Mouse (Mus musculus): ENCODE results near the gene Ydjc. TPM values are rescaled to one million over a fixed set of nuclear protein-coding genes. Genes with fewer than 3 reads are reported as not detected.
"Not testable (repeated sequence)": the region's sequence is repeated elsewhere in the genome, so short reads cannot be mapped to it uniquely, and the experiment has no call there.

Gene Ydjc
- total RNA-seq, 2 experiments from 2014 or later = 24.2 to 26.5 TPM

- DNase-seq (ENCODE audit: low spot score in 2 of 2) = no peak
These were observed 6.3 kb downstream of the Ydjc start for GRCm38 (mm10) chr16:17150520-17151258.

- no peak for DNase-seq (ENCODE audit: low spot score in 2 of 2)
These were observed 7.5 kb downstream of the Ydjc start for GRCm38 (mm10) chr16:17151874-17152273.

GRCm38 (mm10) chr16:17154346-17154745 is 9.9 kb downstream of the Ydjc start:
- no peak for DNase-seq (ENCODE audit: low spot score in 2 of 2)

GRCm38 (mm10) chr16:17165478-17165877 is 21.1 kb downstream of the Ydjc start:
- DNase-seq (ENCODE audit: low spot score in 2 of 2) = not testable (repeated sequence)

- DNase-seq (ENCODE audit: low spot score in 2 of 2) = no peak
These were observed 22.8 kb downstream of the Ydjc start for GRCm38 (mm10) chr16:17167179-17167578.

GRCm38 (mm10) chr16:17168049-17168448 is 23.6 kb downstream of the Ydjc start:
- no peak for DNase-seq (ENCODE audit: low spot score in 2 of 2)

GRCm38 (mm10) chr16:17175765-17176164 is 31.3 kb downstream of the Ydjc start:
- no peak for DNase-seq (ENCODE audit: low spot score in 2 of 2)

GRCm38 (mm10) chr16:17177623-17178170 is 33.3 kb downstream of the Ydjc start:
- DNase-seq (ENCODE audit: low spot score in 2 of 2) = no peak

GRCm38 (mm10) chr16:17179706-17180105 is 35.3 kb downstream of the Ydjc start:
- no peak for DNase-seq (ENCODE audit: low spot score in 2 of 2)

- no peak for DNase-seq (ENCODE audit: low spot score in 2 of 2)
These were observed 37.0 kb downstream of the Ydjc start for GRCm38 (mm10) chr16:17181382-17181781.

GRCm38 (mm10) chr16:17182136-17182535 is 37.7 kb downstream of the Ydjc start:
- no peak for DNase-seq (ENCODE audit: low spot score in 2 of 2)

GRCm38 (mm10) chr16:17183003-17183402 is 38.6 kb downstream of the Ydjc start:
- DNase-seq (ENCODE audit: low spot score in 2 of 2) = no peak

GRCm38 (mm10) chr16:17185475-17185874 is 41.1 kb downstream of the Ydjc start:
- no peak for DNase-seq (ENCODE audit: low spot score in 2 of 2)

GRCm38 (mm10) chr16:17193823-17194222 is 49.4 kb downstream of the Ydjc start:
- DNase-seq (ENCODE audit: low spot score in 2 of 2) = no peak

- peak in 1 of 2 experiments; percentile 11 for DNase-seq (ENCODE audit: low spot score in 2 of 2)
These were observed 55.9 kb downstream of the Ydjc start for GRCm38 (mm10) chr16:17200121-17200952.

GRCm38 (mm10) chr16:17200953-17201707 is 56.7 kb downstream of the Ydjc start:
- DNase-seq (ENCODE audit: low spot score in 2 of 2) = peak; percentile 79 to 90

- DNase-seq (ENCODE audit: low spot score in 2 of 2) = no peak
These were observed 57.6 kb downstream of the Ydjc start for GRCm38 (mm10) chr16:17201977-17202376.

- no peak for DNase-seq (ENCODE audit: low spot score in 2 of 2)
These were observed 58.1 kb downstream of the Ydjc start, which contains the start of gene Ube2l3 for GRCm38 (mm10) chr16:17202549-17202948. Gene Ube2l3 (minus strand): TSS chr16:17202649.

- DNase-seq (ENCODE audit: low spot score in 2 of 2) = no peak
These were observed 60.6 kb downstream of the Ydjc start for GRCm38 (mm10) chr16:17204990-17205389.

- peak; percentile 77 to 91 for DNase-seq (ENCODE audit: low spot score in 2 of 2)
These were observed 64.3 kb downstream of the Ydjc start, which contains the start of gene Rimbp3 for GRCm38 (mm10) chr16:17208389-17209361. Gene Rimbp3 (plus strand): TSS chr16:17208603.

Data from layer of hippocampus, adult 18-20 months (tissue).